Mouse (Mus musculus): ENCODE measurements around the gene Dpt. TPM values are rescaled to one million over a fixed set of nuclear protein-coding genes. Genes with fewer than 3 reads are reported as not detected.

The Dpt gene
- polyA plus RNA-seq, 1 experiment from 2014 or later: not detected

DNA sequence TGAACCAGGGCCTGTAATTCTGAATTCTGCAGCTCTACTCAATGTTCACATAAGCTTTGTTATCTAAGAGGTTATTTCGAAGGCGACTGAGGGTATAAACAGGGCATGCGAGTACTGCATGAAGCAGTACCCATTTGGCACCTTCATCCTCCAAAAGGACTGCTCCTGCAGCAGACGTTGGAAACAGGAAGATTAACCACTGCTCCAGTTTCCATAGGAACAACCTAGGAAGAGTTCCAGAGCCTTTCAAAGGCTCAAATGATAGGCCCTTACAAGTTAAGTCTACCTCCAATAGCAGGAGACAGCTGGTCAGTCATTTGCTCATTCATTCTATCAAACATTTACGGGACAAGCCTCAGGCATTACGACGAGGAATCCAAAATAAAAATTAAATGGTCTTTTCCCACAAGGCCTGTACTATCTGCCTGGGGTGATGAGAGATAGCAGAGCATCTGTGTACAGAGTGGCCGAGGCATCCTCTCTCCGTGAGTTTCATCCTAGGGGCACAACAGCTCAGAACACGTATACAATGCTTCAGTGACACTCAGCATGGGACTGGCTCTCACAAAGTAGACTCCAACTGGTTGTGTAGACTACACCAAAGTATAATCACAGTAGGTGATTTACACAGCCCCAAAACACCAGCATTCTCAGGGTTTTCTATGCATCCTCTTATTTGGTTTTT, 8.4 kb downstream of the Dpt start:
- no peak for DNase-seq (ENCODE audit: low spot score)
- no peak for ATAC-seq

DNA sequence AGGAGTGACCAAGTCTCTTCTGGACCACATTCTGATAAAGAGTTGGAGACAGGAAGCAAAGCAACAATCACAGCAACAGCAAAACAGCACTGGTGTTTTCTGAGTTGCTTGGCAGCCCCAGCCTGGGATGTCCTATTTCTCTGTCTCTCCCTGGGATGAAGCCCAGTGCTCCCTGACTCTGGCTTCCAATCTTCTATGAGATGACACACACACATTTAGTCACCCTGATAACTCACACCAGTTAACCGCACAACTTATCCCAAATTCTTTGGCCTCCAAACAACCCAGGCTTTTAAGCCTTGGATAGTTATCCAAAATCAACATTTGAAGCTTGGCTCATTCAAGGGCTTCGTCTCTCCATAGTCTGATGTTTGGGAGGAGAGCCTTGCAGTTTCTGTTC, 12.9 kb downstream of the Dpt start:
- H3K4me1 ChIP-seq (ENCODE audit: control insufficient read depth, insufficient read depth, low read length): no peaks in the 10 kb centered on the region
- no peak overlapping the region for H3K27ac ChIP-seq (ENCODE audit: low read depth, low read length)
- no peaks in the 10 kb centered on the region for H3K36me3 ChIP-seq (ENCODE audit: control insufficient read depth, insufficient read depth, low read length)
- H3K27me3 ChIP-seq (replicated peaks; ENCODE audit: control insufficient read depth, insufficient read depth, low read length): no peaks in the 10 kb centered on the region
- H3K4me2 ChIP-seq (ENCODE audit: low read length): no peak overlapping the region
- WGBS: 93% methylated on average over 2 of the region's 2 CpGs
- no peak overlapping the region for H3K4me3 ChIP-seq (ENCODE audit: low read depth, low read length)
- ATAC-seq: no peak
- DNase-seq (ENCODE audit: low spot score): no peak
- no peaks in the 10 kb centered on the region for H3K9me3 ChIP-seq (replicated peaks; ENCODE audit: control insufficient read depth, low read length)
- no peak overlapping the region for H3K9ac ChIP-seq (ENCODE audit: low read length)

More for the DNA sequence above, 8.4 kb downstream of the Dpt start:
- no peaks in the 10 kb centered on the region for H3K4me1 ChIP-seq (ENCODE audit: control insufficient read depth, insufficient read depth, low read length)
- H3K4me2 ChIP-seq (ENCODE audit: low read length): no peak overlapping the region
- no peaks in the 10 kb centered on the region for H3K9me3 ChIP-seq (replicated peaks; ENCODE audit: control insufficient read depth, low read length)
- 84% methylated on average over 10 of the region's 10 CpGs for WGBS
- no peaks in the 10 kb centered on the region for H3K27me3 ChIP-seq (replicated peaks; ENCODE audit: control insufficient read depth, insufficient read depth, low read length)
- no peak overlapping the region for H3K4me3 ChIP-seq (ENCODE audit: low read depth, low read length)
- no peaks in the 10 kb centered on the region for H3K36me3 ChIP-seq (ENCODE audit: control insufficient read depth, insufficient read depth, low read length)
- H3K9ac ChIP-seq (ENCODE audit: low read length): no peak overlapping the region
- H3K27ac ChIP-seq (ENCODE audit: low read depth, low read length): no peak overlapping the region

DNA sequence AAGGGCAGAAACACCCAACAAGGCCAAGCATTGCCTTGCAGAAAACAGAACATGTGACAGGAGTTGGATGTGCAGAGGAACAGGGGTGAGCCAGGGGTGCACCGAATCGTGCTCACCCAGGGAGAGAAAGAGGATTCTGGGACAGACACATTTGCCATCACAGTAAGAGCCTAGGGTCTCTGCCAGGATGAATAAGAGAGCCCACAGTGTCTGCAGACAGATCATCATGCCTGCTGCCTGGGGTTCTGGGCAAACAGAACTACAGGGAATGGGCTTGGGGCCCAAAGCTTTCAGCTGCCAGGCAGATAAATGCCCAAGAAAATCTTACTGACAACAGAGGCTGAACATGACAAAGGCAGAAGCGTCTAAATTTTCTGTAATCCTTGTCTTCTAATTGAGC, 14.9 kb downstream of the Dpt start:
- H3K27ac ChIP-seq (ENCODE audit: low read depth, low read length): no peak overlapping the region
- no peaks in the 10 kb centered on the region for H3K9me3 ChIP-seq (replicated peaks; ENCODE audit: control insufficient read depth, low read length)
- H3K36me3 ChIP-seq (ENCODE audit: control insufficient read depth, insufficient read depth, low read length): no peaks in the 10 kb centered on the region
- DNase-seq (ENCODE audit: low spot score) (peak; percentile 4), ATAC-seq (no peak)
- H3K9ac ChIP-seq (ENCODE audit: low read length): no peak overlapping the region
- H3K4me2 ChIP-seq (ENCODE audit: low read length): no peak overlapping the region
- no peaks in the 10 kb centered on the region for H3K4me1 ChIP-seq (ENCODE audit: control insufficient read depth, insufficient read depth, low read length)
- 90% methylated on average over 3 of the region's 3 CpGs for WGBS
- no peak overlapping the region for H3K4me3 ChIP-seq (ENCODE audit: low read depth, low read length)
- H3K27me3 ChIP-seq (replicated peaks; ENCODE audit: control insufficient read depth, insufficient read depth, low read length): no peaks in the 10 kb centered on the region

DNA sequence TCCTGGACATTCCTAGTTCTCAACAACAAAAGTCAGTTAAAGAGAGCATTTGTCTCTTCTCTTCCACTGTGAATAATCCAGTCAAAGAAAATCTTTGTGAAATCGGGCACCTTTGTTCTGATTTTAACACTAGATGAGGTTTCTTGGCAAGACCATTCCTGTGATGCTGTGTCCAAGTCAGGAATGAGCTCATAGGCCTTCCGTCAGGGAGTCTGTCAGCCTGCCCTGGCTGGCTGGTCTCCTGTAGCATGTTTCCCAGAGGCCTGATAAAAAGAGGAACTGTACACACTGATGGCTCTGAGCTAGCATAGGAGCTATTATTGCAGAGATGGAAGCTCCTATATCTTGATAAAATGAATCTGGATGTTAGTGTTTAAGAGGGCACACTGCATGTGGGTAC, 17.8 kb downstream of the Dpt start:
- H3K9ac ChIP-seq (ENCODE audit: low read length): no peak overlapping the region
- 49% methylated on average over 2 of the region's 2 CpGs for WGBS
- H3K27ac ChIP-seq (ENCODE audit: low read depth, low read length): no peak overlapping the region
- no peak overlapping the region for H3K4me2 ChIP-seq (ENCODE audit: low read length)
- 0 out of 2 replicates have a peak, but pooled peaks have one; percentile 23 for ATAC-seq
- H3K9me3 ChIP-seq (replicated peaks; ENCODE audit: control insufficient read depth, low read length): no peaks in the 10 kb centered on the region
- H3K36me3 ChIP-seq (ENCODE audit: control insufficient read depth, insufficient read depth, low read length): no peaks in the 10 kb centered on the region
- peak; percentile 46 for DNase-seq (ENCODE audit: low spot score)
- H3K4me3 ChIP-seq (ENCODE audit: low read depth, low read length): no peak overlapping the region
- H3K27me3 ChIP-seq (replicated peaks; ENCODE audit: control insufficient read depth, insufficient read depth, low read length): no peaks in the 10 kb centered on the region
- H3K4me1 ChIP-seq (ENCODE audit: control insufficient read depth, insufficient read depth, low read length): no peaks in the 10 kb centered on the region

DNA sequence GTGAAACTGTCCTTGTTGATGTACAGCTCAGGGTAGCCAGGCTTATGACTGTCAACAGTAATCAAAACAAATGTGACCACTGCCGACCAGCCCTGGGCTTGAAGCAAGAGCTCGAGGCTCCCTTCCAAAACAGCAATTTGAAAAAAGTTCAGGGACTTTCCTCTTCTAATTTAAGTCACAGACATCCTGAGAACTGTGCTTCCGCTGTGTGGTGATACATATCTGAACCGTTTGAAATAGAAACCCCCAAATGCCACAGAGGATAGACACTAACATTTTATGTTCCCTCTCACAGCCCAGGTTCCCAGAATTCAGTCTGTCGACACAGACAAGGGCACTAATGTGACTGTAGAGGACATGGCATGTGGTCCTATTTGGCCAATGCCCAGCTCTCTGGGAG, 18.9 kb downstream of the Dpt start:
- H3K4me2 ChIP-seq (ENCODE audit: low read length): no peak overlapping the region
- no peak overlapping the region for H3K4me3 ChIP-seq (ENCODE audit: low read depth, low read length)
- no peak overlapping the region for H3K27ac ChIP-seq (ENCODE audit: low read depth, low read length)
- ATAC-seq (no peak), DNase-seq (ENCODE audit: low spot score) (no peak)
- no peaks in the 10 kb centered on the region for H3K27me3 ChIP-seq (replicated peaks; ENCODE audit: control insufficient read depth, insufficient read depth, low read length)
- H3K9ac ChIP-seq (ENCODE audit: low read length): no peak overlapping the region
- H3K36me3 ChIP-seq (ENCODE audit: control insufficient read depth, insufficient read depth, low read length): no peaks in the 10 kb centered on the region
- WGBS: 82% methylated on average over 5 of the region's 5 CpGs
- H3K9me3 ChIP-seq (replicated peaks; ENCODE audit: control insufficient read depth, low read length): no peaks in the 10 kb centered on the region
- H3K4me1 ChIP-seq (ENCODE audit: control insufficient read depth, insufficient read depth, low read length): no peaks in the 10 kb centered on the region

DNA sequence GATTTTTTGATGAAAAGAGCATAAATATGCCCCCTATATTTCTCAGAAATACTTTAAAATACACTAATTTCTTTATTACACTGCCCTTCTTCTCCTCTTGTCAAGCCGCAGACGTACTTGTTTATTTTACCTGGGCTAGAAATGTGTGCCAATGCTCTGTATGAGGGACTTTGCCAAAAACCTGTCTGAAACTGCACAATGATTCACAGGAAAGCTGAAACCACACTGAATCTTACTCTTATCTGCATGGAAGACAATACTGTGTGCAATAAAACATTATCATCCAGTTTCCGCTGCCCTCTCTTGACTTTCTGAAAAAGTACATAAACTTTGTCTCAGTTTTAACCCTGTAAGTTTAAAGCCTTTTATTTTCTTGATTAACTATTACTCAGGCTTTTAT, 20.9 kb downstream of the Dpt start:
- Histone ChIP-seq H3K36me3 (ENCODE audit: control insufficient read depth, insufficient read depth, low read length) (no peaks in the 10 kb centered on the region), H3K27me3 (replicated peaks; ENCODE audit: control insufficient read depth, insufficient read depth, low read length) (no peaks in the 10 kb centered on the region), H3K27ac (ENCODE audit: low read depth, low read length) (no peak overlapping the region), H3K4me2 (ENCODE audit: low read length) (no peak overlapping the region), H3K9ac (ENCODE audit: low read length) (no peak overlapping the region), H3K4me1 (ENCODE audit: control insufficient read depth, insufficient read depth, low read length) (no peaks in the 10 kb centered on the region), H3K4me3 (ENCODE audit: low read depth, low read length) (no peak overlapping the region), H3K9me3 (replicated peaks; ENCODE audit: control insufficient read depth, low read length) (no peaks in the 10 kb centered on the region)
- no peak for ATAC-seq
- no peak for DNase-seq (ENCODE audit: low spot score)
- 89% methylated on average over 3 of the region's 3 CpGs for WGBS

DNA sequence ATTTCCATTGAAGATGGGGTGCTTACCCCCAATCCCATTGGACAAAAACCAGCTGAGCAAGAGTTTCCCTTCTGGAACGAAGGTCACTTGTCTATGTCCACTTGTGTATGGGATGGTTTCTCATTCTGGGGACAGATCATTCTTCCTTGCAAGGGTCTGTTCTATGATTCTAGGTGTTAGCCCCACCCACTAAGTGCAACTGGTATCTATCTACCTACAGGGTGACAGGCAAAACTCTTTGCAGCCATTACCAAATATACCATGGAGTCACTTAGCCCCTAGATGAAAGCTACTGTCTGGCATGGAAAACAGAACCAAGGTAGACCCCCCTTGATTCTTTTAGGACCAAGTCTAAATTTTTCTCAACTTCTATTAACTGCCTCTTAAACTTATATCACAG, 24.9 kb downstream of the Dpt start:
- H3K9ac ChIP-seq (ENCODE audit: low read length): no peak overlapping the region
- H3K27ac ChIP-seq (ENCODE audit: low read depth, low read length): no peak overlapping the region
- H3K9me3 ChIP-seq (replicated peaks; ENCODE audit: control insufficient read depth, low read length): no peaks in the 10 kb centered on the region
- H3K4me2 ChIP-seq (ENCODE audit: low read length): no peak overlapping the region
- DNase-seq (ENCODE audit: low spot score) (no peak), ATAC-seq (no peak)
- no peaks in the 10 kb centered on the region for H3K36me3 ChIP-seq (ENCODE audit: control insufficient read depth, insufficient read depth, low read length)
- H3K27me3 ChIP-seq (replicated peaks; ENCODE audit: control insufficient read depth, insufficient read depth, low read length): no peaks in the 10 kb centered on the region
- H3K4me1 ChIP-seq (ENCODE audit: control insufficient read depth, insufficient read depth, low read length): no peaks in the 10 kb centered on the region
- H3K4me3 ChIP-seq (ENCODE audit: low read depth, low read length): no peak overlapping the region
- WGBS: 74% methylated on average over 1 of the region's 1 CpGs

DNA sequence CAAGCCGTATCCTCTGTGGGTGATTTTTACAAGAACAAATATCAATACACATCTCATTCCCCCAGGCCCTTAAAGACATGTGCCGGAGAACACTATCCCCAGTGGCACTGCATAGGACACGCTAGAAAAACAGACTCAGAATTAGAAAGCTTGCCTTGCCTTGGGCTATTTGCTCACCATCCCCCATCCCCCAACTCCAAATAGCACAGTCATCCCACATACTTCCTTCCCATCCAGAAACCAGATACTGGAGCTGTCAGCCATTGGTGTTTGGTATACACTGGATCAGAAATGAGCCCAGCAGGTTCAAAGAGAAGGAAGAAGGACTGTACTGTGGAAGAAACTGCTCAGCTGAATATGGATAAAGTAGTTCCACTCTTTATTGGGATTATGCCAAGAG, 25.4 kb downstream of the Dpt start:
- Histone ChIP-seq H3K9me3 (replicated peaks; ENCODE audit: control insufficient read depth, low read length) (no peaks in the 10 kb centered on the region), H3K4me3 (ENCODE audit: low read depth, low read length) (no peak overlapping the region), H3K9ac (ENCODE audit: low read length) (no peak overlapping the region), H3K27ac (ENCODE audit: low read depth, low read length) (no peak overlapping the region), H3K36me3 (ENCODE audit: control insufficient read depth, insufficient read depth, low read length) (no peaks in the 10 kb centered on the region), H3K4me2 (ENCODE audit: low read length) (no peak overlapping the region), H3K27me3 (replicated peaks; ENCODE audit: control insufficient read depth, insufficient read depth, low read length) (no peaks in the 10 kb centered on the region), H3K4me1 (ENCODE audit: control insufficient read depth, insufficient read depth, low read length) (no peaks in the 10 kb centered on the region)
- ATAC-seq: no peak
- DNase-seq (ENCODE audit: low spot score): no peak
- WGBS: 79% methylated on average over 3 of the region's 3 CpGs

DNA sequence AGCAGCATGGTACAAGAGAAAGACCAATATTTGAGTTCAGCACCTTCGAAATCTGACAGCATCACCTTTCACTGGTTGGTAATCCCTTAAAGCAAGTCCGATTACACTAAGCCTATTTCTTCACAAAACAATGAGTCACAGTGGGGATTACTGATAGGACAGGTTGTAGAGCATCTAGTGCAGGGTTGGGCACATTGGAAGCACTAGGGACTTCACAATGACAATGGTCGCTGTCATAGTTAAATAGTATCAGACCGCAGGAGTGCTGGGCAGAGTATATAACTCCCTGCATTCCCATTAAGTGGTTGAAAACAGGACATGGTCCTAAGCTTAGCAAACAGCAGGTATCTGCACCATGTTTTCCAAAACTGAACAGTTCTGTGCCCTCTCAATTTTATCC, 25.8 kb downstream of the Dpt start:
- Histone ChIP-seq H3K9ac (ENCODE audit: low read length) (no peak overlapping the region), H3K36me3 (ENCODE audit: control insufficient read depth, insufficient read depth, low read length) (no peaks in the 10 kb centered on the region), H3K4me1 (ENCODE audit: control insufficient read depth, insufficient read depth, low read length) (no peaks in the 10 kb centered on the region), H3K27ac (ENCODE audit: low read depth, low read length) (no peak overlapping the region), H3K27me3 (replicated peaks; ENCODE audit: control insufficient read depth, insufficient read depth, low read length) (no peaks in the 10 kb centered on the region), H3K9me3 (replicated peaks; ENCODE audit: control insufficient read depth, low read length) (no peaks in the 10 kb centered on the region), H3K4me3 (ENCODE audit: low read depth, low read length) (no peak overlapping the region), H3K4me2 (ENCODE audit: low read length) (no peak overlapping the region)
- ATAC-seq (no peak), DNase-seq (ENCODE audit: low spot score) (no peak)
- 68% methylated on average over 4 of the region's 4 CpGs for WGBS

Data from forebrain, embryonic 14.5 days (tissue).